Mouse (Mus musculus): ENCODE measurements around the gene Urod.

Urod gene

GRCm38 (mm10) chr4:116993672-116994621 is at the start of gene Urod:
Gene Urod (minus strand): TSS chr4:116994413.
- peak; percentile 97 for DNase-seq

- DNase-seq, result no peak
Measured at GRCm38 (mm10) chr4:117041283-117041721, 47.1 kb upstream of the Urod start.

GRCm38 (mm10) chr4:117040791-117041190 is 46.6 kb upstream of the Urod start:
- no peak for DNase-seq

GRCm38 (mm10) chr4:117039925-117040687 is 45.9 kb upstream of the Urod start:
- peak; percentile 43 for DNase-seq

- DNase-seq, result no peak
Measured at GRCm38 (mm10) chr4:117031105-117031504, 36.9 kb upstream of the Urod start.

GRCm38 (mm10) chr4:117023469-117023868 is 29.3 kb upstream of the Urod start:
- DNase-seq, result no peak

GRCm38 (mm10) chr4:117019206-117020134 is 25.3 kb upstream of the Urod start, which contains the start of gene Eif2b3:
Gene Eif2b3 (plus strand): TSS chr4:117019402.
- DNase-seq, result peak; percentile 96

GRCm38 (mm10) chr4:117018327-117018726 is 24.1 kb upstream of the Urod start:
- DNase-seq, result no peak

- DNase-seq, result peak; percentile 30
Measured at GRCm38 (mm10) chr4:117017738-117018137, 23.5 kb upstream of the Urod start.

GRCm38 (mm10) chr4:117014901-117015415 is 20.7 kb upstream of the Urod start:
- DNase-seq, result no peak

- no peak for DNase-seq
Measured at GRCm38 (mm10) chr4:117013596-117013995, 19.4 kb upstream of the Urod start.

GRCm38 (mm10) chr4:117010231-117010630 is 16.0 kb upstream of the Urod start:
- no peak for DNase-seq

- DNase-seq, result no peak
Measured at GRCm38 (mm10) chr4:117007058-117007457, 12.8 kb upstream of the Urod start.

- DNase-seq, result no peak
Measured at GRCm38 (mm10) chr4:117005611-117006400, 11.6 kb upstream of the Urod start.

GRCm38 (mm10) chr4:117004649-117005048 is 10.4 kb upstream of the Urod start:
- DNase-seq, result no peak

- DNase-seq, result peak; percentile 84
Measured at GRCm38 (mm10) chr4:117002543-117003521, 8.6 kb upstream of the Urod start.

GRCm38 (mm10) chr4:117001957-117002356 is 7.7 kb upstream of the Urod start:
- no peak for DNase-seq

GRCm38 (mm10) chr4:116999513-117000154 is 5.4 kb upstream of the Urod start:
- DNase-seq, result no peak

- DNase-seq, result peak; percentile 65
Measured at GRCm38 (mm10) chr4:116995798-116996135, 1.6 kb upstream of the Urod start.

Measured in retina, postnatal 1 day (tissue).